Mouse (Mus musculus): ENCODE results near the gene Mcmbp. TPM values are rescaled to one million over a fixed set of nuclear protein-coding genes. Genes with fewer than 3 reads are reported as not detected.

Gene Mcmbp
- polyA plus RNA-seq, 1 experiment, result 15.6 TPM

DNA sequence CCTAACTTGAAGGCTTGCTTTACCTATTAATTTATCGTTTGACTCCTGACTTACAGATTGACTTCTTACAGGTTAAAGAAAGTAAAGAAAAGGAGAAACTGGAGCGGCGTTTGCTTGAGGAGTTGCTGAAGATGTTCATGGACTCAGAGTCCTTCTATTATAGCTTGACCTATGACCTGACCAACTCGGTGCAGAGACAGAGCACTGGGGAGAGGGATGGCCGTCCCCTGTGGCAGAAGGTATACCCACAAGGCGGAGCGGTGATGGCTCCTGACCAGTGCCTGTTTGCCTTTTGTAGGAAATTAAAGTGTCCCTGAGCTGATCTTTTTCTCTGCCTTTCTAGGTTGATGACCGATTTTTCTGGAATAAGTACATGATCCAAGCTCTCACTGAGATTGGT is 76.4 kb downstream of the Mcmbp start:
- TF ChIP-seq POLR2A (IDR thresholded peaks at IDR 0.05; ENCODE audit: extremely low read depth, insufficient read depth, low read length) (no peak), CTCF (IDR thresholded peaks at IDR 0.05; ENCODE audit: extremely low read depth, insufficient read depth, low read length) (no peak)
- Histone ChIP-seq H3K4me1 (ENCODE audit: control insufficient read depth, insufficient read depth, low read length) (no peaks in the 10 kb centered on the region; the same call in 1 of the 2 replicates), H3K27ac (ENCODE audit: insufficient read depth, low read length) (no peak overlapping the region), H3K4me3 (ENCODE audit: insufficient read depth, low read length) (no peak overlapping the region)

DNA sequence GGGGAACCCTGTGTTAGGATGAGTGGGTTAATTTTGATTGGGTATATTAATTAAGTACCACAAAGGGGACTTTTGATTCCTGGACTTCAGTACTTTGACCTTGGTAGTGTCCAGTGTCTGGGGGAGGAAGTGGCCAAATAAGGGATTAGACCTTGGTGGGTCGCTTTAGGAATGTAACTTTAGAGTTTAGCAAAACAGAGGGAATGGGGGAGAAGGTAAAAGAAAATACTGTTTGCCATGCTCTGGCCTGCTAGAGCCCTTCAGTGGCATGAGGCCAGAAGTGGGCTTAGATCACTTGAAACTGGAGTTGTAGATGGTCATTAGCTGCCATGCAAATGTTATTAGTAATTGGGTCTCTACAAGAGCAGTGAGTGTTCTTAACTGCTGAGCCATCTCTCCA is 83.3 kb downstream of the Mcmbp start:
- H3K4me3 ChIP-seq (ENCODE audit: insufficient read depth, low read length), result no peak overlapping the region
- TF ChIP-seq CTCF (IDR thresholded peaks at IDR 0.05; ENCODE audit: extremely low read depth, insufficient read depth, low read length) (no peak), POLR2A (IDR thresholded peaks at IDR 0.05; ENCODE audit: extremely low read depth, insufficient read depth, low read length) (no peak)
- no peak overlapping the region for H3K27ac ChIP-seq (ENCODE audit: insufficient read depth, low read length)
- H3K4me1 ChIP-seq (ENCODE audit: control insufficient read depth, insufficient read depth, low read length), result no peaks in the 10 kb centered on the region

Other genes starting within 250 kb of the Mcmbp start
- gene Bag3, start 216.9 kb downstream of the Mcmbp start, polyA plus RNA-seq (2012; rRNA removed), result 4.9 and 5.4 TPM in 2 replicates
- gene Inpp5f, start 129.2 kb downstream of the Mcmbp start, polyA plus RNA-seq (2012; rRNA removed), result 54.6 and 57.5 TPM in 2 replicates
- gene Sec23ip, start 4.4 kb upstream of the Mcmbp start, polyA plus RNA-seq (2012; rRNA removed), result 18.2 and 18.4 TPM in 2 replicates